Mouse (Mus musculus) embryonic facial prominence, embryonic 11.5 days (tissue): ENCODE results near the gene Prickle1. TPM values are rescaled to one million over a fixed set of nuclear protein-coding genes. Genes with fewer than 3 reads are reported as not detected.

Source experiments
- ATAC-seq: fragments of 200-750 bp; cut with Nextera tagmentation; replicated peaks from 2 replicates; pipeline ENCODE4 v1.8.0; 2017; ENCODE audit warnings: low read depth; ENCODE audit not compliant: insufficient number of reproducible peaks, low FRiP score, low TSS enrichment
- DNase-seq: peaks from one replicate; pipeline ENCODE4 v3.0.0-alpha.2; 2015; ENCODE audit warnings: low spot score
- H3K27ac ChIP-seq: fragments of 300-500 bp; sonication (generic); replicated peaks from 2 replicates; pipeline ENCODE4 v1.5.1; 2014; ENCODE audit warnings: mild to moderate bottlenecking, low read depth, low read length, control low read depth
- H3K27me3 ChIP-seq: fragments of 300-500 bp; sonication (generic); 2 replicates; pipeline ENCODE4 v1.6.1; 2014; ENCODE audit warnings: mild to moderate bottlenecking, low read length, moderate library complexity, mixed read lengths; ENCODE audit not compliant: control insufficient read depth, insufficient read depth
- H3K36me3 ChIP-seq: fragments of 300-500 bp; sonication (generic); replicated peaks from 2 replicates; pipeline ENCODE4 v1.6.1; 2014; ENCODE audit warnings: low read depth, mild to moderate bottlenecking, low read length, moderate library complexity, mixed read lengths; ENCODE audit not compliant: control insufficient read depth, insufficient read depth
- H3K4me1 ChIP-seq: fragments of 300-500 bp; sonication (generic); 2 replicates; pipeline ENCODE4 v1.6.1; 2014; ENCODE audit warnings: low read length, mixed read lengths; ENCODE audit not compliant: control insufficient read depth, insufficient read depth
- H3K4me2 ChIP-seq: fragments of 300-500 bp; sonication (generic); 2 replicates; pipeline ENCODE4 v1.6.1; 2014; ENCODE audit warnings: low read depth, mild to moderate bottlenecking, control low read depth, low read length, moderate library complexity
- H3K4me3 ChIP-seq: fragments of 300-500 bp; sonication (generic); 2 replicates; pipeline ENCODE4 v1.5.1; 2014; ENCODE audit warnings: low read depth, low read length, control low read depth
- H3K9ac ChIP-seq: fragments of 300-500 bp; sonication (generic); replicated peaks from 2 replicates; pipeline ENCODE4 v1.6.1; 2014; ENCODE audit warnings: mild to moderate bottlenecking, control low read depth, low read length
- H3K9me3 ChIP-seq: fragments of 300-500 bp; sonication (generic); replicated peaks from 2 replicates; pipeline ENCODE4 v1.6.1; 2016; ENCODE audit warnings: mild to moderate bottlenecking, low read length, inconsistent platforms, mixed read lengths; ENCODE audit not compliant: control insufficient read depth
- WGBS: fragments of 180-500 bp; shearing (Covaris S2); extraction: QIAGEN DNeasy Blood & Tissue Kit; methylation state at CpG from one replicate; pipeline ENCODE4 v1.1.7; 2014; 5-methylcytosine and 5-hydroxymethylcytosine counted together
- polyA plus RNA-seq: library from polyadenylated mRNA; unstranded; fragments of >200 nt; fragmentation: Nextera tagmentation; extraction: Ambion mirVana; gene quantifications from 2 replicates; pipeline ENCODE4 v1.2.1, GENCODE M21; 2014

Gene Prickle1
- polyA plus RNA-seq: 34.5 and 37.6 TPM in 2 replicates

- Histone ChIP-seq H3K4me1 (peaks cover 5% of the 10 kb centered on the region), H3K27ac (peak within 1 kb of the TSS; percentile 93), H3K27me3 (no peaks in the 10 kb centered on the region), H3K9me3 (no peaks in the 10 kb centered on the region), H3K4me3 (peak within 1 kb of the TSS; percentile 95), H3K9ac (peak within 1 kb of the TSS; percentile 87), H3K36me3 (no peaks in the 10 kb centered on the region), H3K4me2 (peak within 1 kb of the TSS; percentile 89)
- ATAC-seq: peak; percentile 94
- WGBS: under 1% methylated on average over 48 of the region's 60 CpGs
- peak; percentile 92 for DNase-seq
These were observed at the start of gene Prickle1 for GRCm38 (mm10) chr15:93595746-93596145. TSS of gene Prickle1 (minus strand) at chr15:93595891.

GRCm38 (mm10) chr15:93640221-93640620, 44.5 kb upstream of the Prickle1 start:
- H3K9me3 ChIP-seq: no peaks in the 10 kb centered on the region
- no peak overlapping the region for H3K4me3 ChIP-seq
- H3K27ac ChIP-seq: no peak overlapping the region
- 77% methylated on average over 2 of the region's 2 CpGs for WGBS
- no peaks in the 10 kb centered on the region for H3K27me3 ChIP-seq
- ATAC-seq: no peak
- no peak for DNase-seq
- H3K36me3 ChIP-seq: no peaks in the 10 kb centered on the region
- H3K9ac ChIP-seq: no peak overlapping the region
- no peaks in the 10 kb centered on the region for H3K4me1 ChIP-seq
- H3K4me2 ChIP-seq: no peak overlapping the region

GRCm38 (mm10) chr15:93636976-93637375, 41.3 kb upstream of the Prickle1 start:
- Histone ChIP-seq H3K4me3 (no peak overlapping the region), H3K27me3 (no peaks in the 10 kb centered on the region), H3K9me3 (no peaks in the 10 kb centered on the region), H3K4me1 (no peaks in the 10 kb centered on the region), H3K9ac (no peak overlapping the region), H3K36me3 (no peaks in the 10 kb centered on the region), H3K27ac (no peak overlapping the region), H3K4me2 (no peak overlapping the region)
- DNase-seq (no peak), ATAC-seq (no peak)
- 82% methylated on average over 7 of the region's 7 CpGs for WGBS

- H3K27ac ChIP-seq: no peak overlapping the region
- 40% methylated on average over 4 of the region's 4 CpGs for WGBS
- H3K4me1 ChIP-seq: no peaks in the 10 kb centered on the region
- ATAC-seq: no peak
- H3K4me3 ChIP-seq: no peak overlapping the region
- peak; percentile 26 for DNase-seq
- H3K4me2 ChIP-seq: no peak overlapping the region
- no peaks in the 10 kb centered on the region for H3K9me3 ChIP-seq
- H3K27me3 ChIP-seq: no peaks in the 10 kb centered on the region
- H3K36me3 ChIP-seq: no peaks in the 10 kb centered on the region
- H3K9ac ChIP-seq: no peak overlapping the region
These were observed 39.9 kb upstream of the Prickle1 start for GRCm38 (mm10) chr15:93635603-93636002.

- Histone ChIP-seq H3K27me3 (no peaks in the 10 kb centered on the region), H3K27ac (no peak overlapping the region), H3K4me3 (no peak overlapping the region), H3K9ac (no peak overlapping the region), H3K36me3 (no peaks in the 10 kb centered on the region), H3K4me1 (no peaks in the 10 kb centered on the region), H3K9me3 (no peaks in the 10 kb centered on the region), H3K4me2 (no peak overlapping the region)
- ATAC-seq (no peak), DNase-seq (no peak)
- 64% methylated on average over 5 of the region's 5 CpGs for WGBS
These were observed 38.8 kb upstream of the Prickle1 start for GRCm38 (mm10) chr15:93634536-93634935.

- ATAC-seq (no peak), DNase-seq (peak; percentile 41)
- Histone ChIP-seq H3K36me3 (no peaks in the 10 kb centered on the region), H3K4me3 (no peak overlapping the region), H3K9me3 (no peaks in the 10 kb centered on the region), H3K9ac (no peak overlapping the region), H3K27me3 (no peaks in the 10 kb centered on the region), H3K27ac (no peak overlapping the region), H3K4me1 (no peaks in the 10 kb centered on the region), H3K4me2 (no peak overlapping the region)
- 75% methylated on average over 14 of the region's 14 CpGs for WGBS
These were observed 34.4 kb upstream of the Prickle1 start for GRCm38 (mm10) chr15:93630001-93630541.

GRCm38 (mm10) chr15:93629201-93629600, 33.5 kb upstream of the Prickle1 start:
- Histone ChIP-seq H3K36me3 (no peaks in the 10 kb centered on the region), H3K4me3 (no peak overlapping the region), H3K4me2 (no peak overlapping the region), H3K9me3 (no peaks in the 10 kb centered on the region), H3K27me3 (no peaks in the 10 kb centered on the region), H3K9ac (no peak overlapping the region), H3K4me1 (no peaks in the 10 kb centered on the region), H3K27ac (no peak overlapping the region)
- no peak for ATAC-seq
- 89% methylated on average over 9 of the region's 9 CpGs for WGBS
- no peak for DNase-seq

GRCm38 (mm10) chr15:93627836-93628797, 32.4 kb upstream of the Prickle1 start:
- H3K9me3 ChIP-seq: no peaks in the 10 kb centered on the region
- no peak overlapping the region for H3K4me2 ChIP-seq
- ATAC-seq: no peak
- no peaks in the 10 kb centered on the region for H3K27me3 ChIP-seq
- no peak overlapping the region for H3K4me3 ChIP-seq
- H3K4me1 ChIP-seq: no peaks in the 10 kb centered on the region
- H3K27ac ChIP-seq: no peak overlapping the region
- H3K9ac ChIP-seq: no peak overlapping the region
- DNase-seq: no peak
- H3K36me3 ChIP-seq: no peaks in the 10 kb centered on the region
- WGBS: 79% methylated on average over 21 of the region's 21 CpGs
